Mouse (Mus musculus) T-cell, adult 2 months (primary cell): ENCODE measurements around the gene Golph3.
A peak's percentile ranks its signal among the peaks of the same experiment; 100 is the strongest.

ENCODE experiments used
- DNase-seq: peaks from one replicate; pipeline ENCODE4 v3.0.0; 2022; ENCODE audit warnings: low spot score

Gene Golph3

GRCm38 (mm10) chr15:12380548-12380947 lies 59.3 kb downstream of the Golph3 start:
- peak; percentile 84 for DNase-seq

GRCm38 (mm10) chr15:12384679-12385078 lies 63.4 kb downstream of the Golph3 start:
- DNase-seq = no peak

- no peak for DNase-seq
These were observed 67.7 kb downstream of the Golph3 start for GRCm38 (mm10) chr15:12388726-12389489.

- DNase-seq = no peak
These were observed 73.5 kb downstream of the Golph3 start for GRCm38 (mm10) chr15:12394758-12395157.

DNA sequence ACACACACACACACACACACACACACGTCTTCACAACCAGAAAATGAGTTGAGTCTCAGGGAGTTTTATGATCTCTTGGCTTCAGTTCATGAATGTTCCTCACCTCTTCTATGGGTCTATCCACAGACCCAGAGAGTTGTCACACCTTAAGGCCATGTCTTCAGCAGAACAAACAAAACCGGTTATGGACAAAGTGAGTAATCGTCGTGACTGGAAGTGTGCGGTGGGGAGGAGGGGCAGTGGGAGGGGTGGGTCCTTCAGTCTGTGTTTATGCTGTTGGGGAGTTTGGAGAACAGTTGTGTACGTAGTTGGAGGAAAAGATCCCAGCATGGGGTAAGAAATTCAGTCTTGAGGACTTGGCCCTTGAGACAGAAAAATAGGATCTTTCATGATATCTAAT lies 75.8 kb downstream of the Golph3 start:
- DNase-seq = no peak
